Mouse (Mus musculus) kidney, adult 2 months (tissue): ENCODE measurements at regions not wholly inside any gene's neighbourhood (a gene's known extent, or its start where the extent isn't known, plus 50 kb on each side); places are given as distances from the start of the nearest gene placed in this dataset.
"Not testable (repeated sequence)": the region's sequence is repeated elsewhere in the genome, so short reads cannot be mapped to it uniquely, and the experiment has no call there.

Source experiments
- DNase-seq: peaks from one replicate; pipeline ENCODE4 v3.0.0; 2021
- H3K27ac ChIP-seq: fragments of 200-500 bp; 2 replicates; pipeline ENCODE4 v1.5.1; 2012; ENCODE audit warnings: low read depth, low read length, control low read depth, inconsistent platforms; ENCODE audit not compliant: insufficient read depth
- H3K27me3 ChIP-seq: fragments of 200-500 bp; replicated peaks from 2 replicates; pipeline ENCODE4 v1.6.1; 2012; ENCODE audit warnings: mild to moderate bottlenecking, moderate library complexity, low read length, inconsistent platforms; ENCODE audit not compliant: control insufficient read depth, insufficient read depth
- H3K36me3 ChIP-seq: fragments of 200-500 bp; 2 replicates; pipeline ENCODE4 v1.6.1; 2012; ENCODE audit warnings: mild to moderate bottlenecking, moderate library complexity, low read length, inconsistent platforms; ENCODE audit not compliant: control insufficient read depth, insufficient read depth
- H3K4me1 ChIP-seq: fragments of 200-500 bp; 2 replicates; pipeline ENCODE4 v1.6.1; 2011; ENCODE audit warnings: low read length; ENCODE audit not compliant: control insufficient read depth, insufficient read depth
- H3K4me3 ChIP-seq: fragments of 200-500 bp; 2 replicates; pipeline ENCODE4 v1.5.1; 2011; ENCODE audit warnings: mild to moderate bottlenecking, low read depth, low read length, control low read depth; ENCODE audit not compliant: insufficient read depth
- CTCF ChIP-seq: fragments of 200-500 bp; conservative IDR thresholded peaks from 2 replicates; pipeline ENCODE4 v1.5.1; 2011; ENCODE audit warnings: low read depth, mild to moderate bottlenecking, control low read depth, low read length, moderate library complexity, mixed read lengths; ENCODE audit not compliant: insufficient read depth, insufficient read length
- POLR2A ChIP-seq: fragments of 200-500 bp; IDR thresholded peaks from one replicate; pipeline ENCODE4 v1.6.1; 2011; ENCODE audit warnings: low read depth, low read length, control low read depth
- WGBS: fragments of 180-500 bp; shearing (Covaris S2); methylation state at CpG from one replicate; pipeline ENCODE4 v1.1.7; 2018; 5-methylcytosine and 5-hydroxymethylcytosine counted together

DNA sequence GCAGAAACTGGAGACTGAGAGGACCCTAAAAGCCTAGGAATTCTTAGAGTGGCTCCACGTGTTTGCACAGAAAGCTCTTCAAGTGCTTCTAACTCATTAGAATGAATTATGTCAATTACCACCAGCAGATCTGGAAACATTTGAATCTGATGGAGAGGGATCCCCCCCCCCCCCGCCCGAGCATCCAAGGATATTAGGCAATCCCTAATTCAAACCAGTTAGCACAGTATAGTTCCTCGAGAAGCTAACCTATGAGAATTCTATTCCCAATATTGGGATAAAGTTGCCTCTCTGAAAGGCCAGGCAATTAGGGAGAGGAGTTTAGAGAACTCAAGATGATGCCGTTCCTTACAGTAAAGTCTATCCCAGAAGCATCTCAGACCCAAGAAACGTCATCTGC, 354.9 kb upstream of the Fign start:
- Histone ChIP-seq H3K27me3 (no peaks in the 10 kb centered on the region), H3K4me1 (no peaks in the 10 kb centered on the region), H3K36me3 (no peaks in the 10 kb centered on the region), H3K27ac (no peak overlapping the region), H3K4me3 (no peak overlapping the region)
- TF ChIP-seq POLR2A = no peak
- TF ChIP-seq CTCF = no peak
- no peak for DNase-seq
- WGBS = 79% methylated on average over 6 of the region's 6 CpGs

DNA sequence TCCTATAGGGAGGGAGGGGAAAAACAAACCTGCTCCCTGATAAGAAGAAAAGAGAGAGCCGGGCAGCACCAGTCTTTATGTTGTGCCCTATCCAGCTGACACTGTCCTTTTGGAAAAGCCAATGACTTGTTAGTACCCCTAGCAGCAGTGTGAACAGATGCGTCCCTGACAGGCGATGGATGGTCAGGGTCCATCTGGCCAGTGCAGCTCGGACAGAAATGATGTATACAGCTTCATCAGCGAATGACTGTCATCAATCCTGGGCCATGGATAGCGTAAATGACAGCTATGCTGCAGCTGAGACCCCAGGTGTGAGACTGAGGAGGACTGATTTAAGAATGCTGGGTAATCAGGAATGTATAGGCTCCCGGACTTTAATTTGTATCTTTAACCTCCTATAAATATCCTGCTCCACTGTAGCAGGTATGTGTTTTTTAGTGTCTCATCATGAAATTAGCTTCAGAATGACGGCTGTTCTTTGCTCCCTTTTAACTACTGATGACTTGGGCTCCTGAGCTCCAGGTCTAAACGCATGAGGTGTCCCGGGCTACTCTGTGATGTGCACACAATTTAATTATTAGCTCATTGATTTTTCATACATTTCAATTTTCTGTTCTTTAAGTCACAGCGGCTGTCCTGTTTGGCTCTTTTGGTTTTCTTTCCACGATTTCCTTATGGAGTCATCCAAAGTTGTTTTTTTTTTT, 353.9 kb upstream of the Fign start:
- no peak overlapping the region for H3K27ac ChIP-seq
- H3K4me1 ChIP-seq = no peaks in the 10 kb centered on the region
- no peak for DNase-seq
- WGBS = 76% methylated on average over 12 of the region's 12 CpGs
- no peaks in the 10 kb centered on the region for H3K27me3 ChIP-seq
- TF ChIP-seq CTCF (no peak), POLR2A (no peak)
- no peaks in the 10 kb centered on the region for H3K36me3 ChIP-seq
- no peak overlapping the region for H3K4me3 ChIP-seq

DNA sequence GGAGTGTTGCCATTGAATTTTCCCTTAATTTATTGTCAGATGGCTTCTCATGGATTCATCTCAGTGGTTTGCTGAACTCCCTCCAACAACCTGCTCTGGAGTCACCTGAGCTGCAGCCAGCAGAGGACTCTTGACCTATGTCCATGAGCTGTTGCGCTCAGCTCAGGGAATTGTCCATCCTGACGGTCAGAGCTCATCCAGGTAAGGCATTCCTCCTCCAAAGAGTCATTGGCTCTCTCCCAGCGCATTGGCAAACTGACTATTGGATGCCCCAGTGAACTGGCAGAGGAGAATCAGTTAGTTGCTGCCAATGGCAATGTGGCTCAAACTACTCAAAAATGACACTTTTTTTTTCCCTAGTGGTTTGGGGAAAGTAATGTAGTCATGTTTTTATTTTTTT, 345.3 kb upstream of the Fign start:
- no peak overlapping the region for H3K4me3 ChIP-seq
- no peaks in the 10 kb centered on the region for H3K27me3 ChIP-seq
- H3K36me3 ChIP-seq = no peaks in the 10 kb centered on the region
- no peaks in the 10 kb centered on the region for H3K4me1 ChIP-seq
- no peak for TF ChIP-seq POLR2A
- 0 out of 2 replicates have a peak, but pooled peaks have one; percentile 7 for TF ChIP-seq CTCF
- DNase-seq = peak; percentile 95
- H3K27ac ChIP-seq = no peak overlapping the region
- 49% methylated on average over 3 of the region's 3 CpGs for WGBS

DNA sequence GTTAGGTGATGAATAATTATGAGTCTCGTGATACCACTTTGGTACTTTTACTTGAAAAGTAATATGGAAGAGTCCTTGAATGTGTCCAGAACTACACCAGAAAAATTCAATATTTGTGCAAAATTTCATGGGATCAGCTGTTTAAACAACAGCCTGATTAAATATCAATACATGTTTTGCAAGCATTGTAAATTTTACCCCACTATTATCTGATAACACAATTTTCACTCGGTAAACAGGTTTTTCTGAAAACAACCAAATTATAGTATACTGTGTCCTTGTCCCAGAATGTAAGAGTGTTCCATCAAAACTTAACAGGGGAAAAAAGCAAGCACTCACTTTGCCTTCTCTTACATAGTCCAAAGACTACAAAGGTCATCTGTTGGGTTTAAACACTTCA, 343.1 kb upstream of the Fign start:
- DNase-seq = no peak
- WGBS = 89% methylated on average over 2 of the region's 2 CpGs
- H3K27me3 ChIP-seq = no peaks in the 10 kb centered on the region
- no peak overlapping the region for H3K27ac ChIP-seq
- H3K4me3 ChIP-seq = no peak overlapping the region
- no peak for TF ChIP-seq CTCF
- H3K4me1 ChIP-seq = no peaks in the 10 kb centered on the region
- H3K36me3 ChIP-seq = no peaks in the 10 kb centered on the region

DNA sequence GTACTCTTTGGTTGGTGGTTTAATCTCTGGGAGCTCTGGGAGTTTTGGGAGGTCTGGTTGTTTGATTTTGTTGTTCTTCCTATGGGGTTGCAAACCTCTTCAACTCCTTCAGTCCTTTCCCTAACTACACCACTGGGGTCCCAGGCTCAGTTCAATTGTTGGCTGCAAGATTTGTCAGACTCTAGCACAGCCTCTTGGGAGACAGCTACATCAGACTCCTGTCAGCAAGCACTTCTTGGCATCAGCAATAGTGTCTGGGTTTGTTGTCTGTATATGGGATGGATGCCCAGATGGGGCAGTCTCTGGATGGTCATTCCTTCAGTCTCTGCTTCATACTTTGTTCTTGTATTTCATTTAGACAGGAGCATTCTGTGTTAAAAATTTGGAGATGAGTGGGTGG, 319.3 kb upstream of the Fign start:
- not testable (repeated sequence) for DNase-seq, H3K36me3 ChIP-seq, H3K27me3 ChIP-seq, H3K27ac ChIP-seq, H3K4me3 ChIP-seq, H3K4me1 ChIP-seq

DNA sequence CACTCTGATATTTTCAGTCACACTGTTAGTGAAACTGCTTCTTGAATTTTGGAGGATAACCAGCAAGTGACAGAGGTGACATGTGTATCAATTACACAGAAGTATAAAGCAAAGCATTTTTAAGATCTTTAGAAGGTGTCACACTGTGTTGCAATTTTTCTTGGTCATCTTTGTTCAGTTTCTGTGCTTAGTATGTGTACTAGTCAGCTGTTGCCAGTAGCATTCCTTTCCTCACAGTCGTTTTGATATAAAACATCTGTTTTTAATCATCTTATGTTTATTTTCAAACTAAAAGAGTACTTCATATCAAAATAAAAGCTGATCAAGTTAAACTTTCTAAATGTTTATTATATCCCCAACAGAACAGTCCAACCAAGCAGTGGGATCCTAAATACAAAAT, 316.0 kb upstream of the Fign start:
- Histone ChIP-seq H3K4me3 (no peak overlapping the region), H3K4me1 (no peaks in the 10 kb centered on the region), H3K27ac (no peak overlapping the region), H3K36me3 (no peaks in the 10 kb centered on the region), H3K27me3 (no peaks in the 10 kb centered on the region)
- no peak for DNase-seq
- TF ChIP-seq POLR2A (no peak), CTCF (no peak)
- WGBS = 55% methylated on average over 1 of the region's 1 CpGs

DNA sequence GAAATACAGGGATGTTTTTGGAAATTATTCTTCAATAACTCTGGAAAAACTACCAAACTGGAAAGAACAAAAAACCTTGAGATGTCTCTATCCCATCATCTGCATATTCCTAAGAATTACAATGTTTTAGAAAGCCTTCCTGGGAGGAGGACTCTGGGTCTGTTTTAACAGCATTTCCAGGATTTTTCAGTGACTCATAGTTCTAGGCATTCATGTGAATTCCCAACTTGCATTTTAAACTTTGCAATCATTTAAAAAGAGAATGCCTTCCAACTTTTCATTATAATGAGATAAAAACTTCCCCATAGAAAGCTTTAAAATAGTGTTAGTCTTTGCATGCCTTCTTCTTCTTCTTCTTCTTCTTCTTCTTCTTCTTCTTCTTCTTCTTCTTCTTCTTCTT, 315.4 kb upstream of the Fign start:
- DNase-seq = no peak
- TF ChIP-seq CTCF (no peak), POLR2A (no peak)

DNA sequence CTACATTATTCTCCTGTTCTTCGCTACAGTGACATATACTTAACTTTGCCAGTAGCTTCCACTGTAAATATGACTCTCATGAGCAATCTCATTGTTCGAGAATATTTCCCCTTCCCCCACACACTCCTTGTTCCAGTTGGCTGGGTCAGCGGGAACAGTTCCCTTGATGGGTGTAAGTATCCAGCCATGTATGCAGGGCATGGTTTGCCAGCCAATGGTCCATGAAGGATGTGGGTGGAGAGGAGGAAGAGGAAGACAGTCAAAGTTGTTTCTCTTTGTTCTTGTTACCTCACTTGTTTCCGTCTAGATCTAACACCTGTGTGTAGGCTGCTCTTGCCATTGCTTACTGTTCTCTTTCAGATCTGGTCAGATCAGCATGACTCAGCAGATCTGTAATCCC, 298.1 kb upstream of the Fign start:
- no peak overlapping the region for H3K4me3 ChIP-seq
- no peaks in the 10 kb centered on the region for H3K36me3 ChIP-seq
- 44% methylated on average over 4 of the region's 4 CpGs for WGBS
- no peaks in the 10 kb centered on the region for H3K4me1 ChIP-seq
- TF ChIP-seq POLR2A (no peak), CTCF (no peak)
- no peak overlapping the region for H3K27ac ChIP-seq
- no peaks in the 10 kb centered on the region for H3K27me3 ChIP-seq
- DNase-seq = peak; percentile 23

More for the DNA sequence above, 315.4 kb upstream of the Fign start:
- H3K27ac ChIP-seq = no peak overlapping the region
- H3K36me3 ChIP-seq = no peaks in the 10 kb centered on the region
- no peaks in the 10 kb centered on the region for H3K27me3 ChIP-seq
- no peaks in the 10 kb centered on the region for H3K4me1 ChIP-seq
- H3K4me3 ChIP-seq = no peak overlapping the region
